Mouse (Mus musculus) left cerebral cortex, postnatal 4 days (tissue): ENCODE measurements at regions not wholly inside any gene's neighbourhood (a gene's known extent, or its start where the extent isn't known, plus 50 kb on each side); places are given as distances from the start of the nearest gene placed in this dataset.
"Not testable (repeated sequence)": the region's sequence is repeated elsewhere in the genome, so short reads cannot be mapped to it uniquely, and the experiment has no call there.

ENCODE experiments used
- DNase-seq: peaks from one replicate; pipeline ENCODE4 v3.0.0-alpha.2; 2022
- intact Hi-C: fragments of 180-260 bp; cut with DNase I; formaldehyde crosslinking; loops from one replicate; pipeline ENCODE4 v1.15.1; 2025

DNA sequence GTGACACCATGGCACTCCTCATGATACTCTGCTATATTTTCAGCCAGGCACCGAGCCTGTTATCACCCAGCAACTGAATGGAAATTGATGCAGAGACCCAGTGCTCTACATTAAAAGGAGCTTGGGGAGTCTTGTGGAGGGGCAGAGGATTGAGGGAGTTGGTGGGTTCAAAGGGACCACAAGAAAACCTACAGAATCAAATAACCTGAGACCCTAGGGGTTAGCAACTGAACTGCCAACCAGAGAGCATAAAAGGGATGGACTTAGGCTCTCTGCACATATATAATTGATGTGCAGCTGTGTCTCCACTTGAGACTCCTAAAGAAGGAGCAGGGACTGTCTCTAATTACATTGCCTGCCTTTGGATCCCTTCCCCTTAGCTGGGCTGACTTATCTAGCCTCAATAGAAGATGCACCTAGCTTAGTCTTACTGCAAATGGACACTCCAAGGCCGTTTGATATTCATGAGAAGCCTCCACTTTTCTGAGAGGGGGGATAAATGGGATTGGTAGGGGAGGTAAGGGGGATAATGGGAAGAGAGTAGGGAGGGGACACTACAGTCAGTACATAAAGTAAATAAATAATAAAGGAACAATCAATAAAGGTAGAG is 991.1 kb downstream of the Basp1 start:
- intact Hi-C loops = no loop called here
- DNase-seq = no peak

DNA sequence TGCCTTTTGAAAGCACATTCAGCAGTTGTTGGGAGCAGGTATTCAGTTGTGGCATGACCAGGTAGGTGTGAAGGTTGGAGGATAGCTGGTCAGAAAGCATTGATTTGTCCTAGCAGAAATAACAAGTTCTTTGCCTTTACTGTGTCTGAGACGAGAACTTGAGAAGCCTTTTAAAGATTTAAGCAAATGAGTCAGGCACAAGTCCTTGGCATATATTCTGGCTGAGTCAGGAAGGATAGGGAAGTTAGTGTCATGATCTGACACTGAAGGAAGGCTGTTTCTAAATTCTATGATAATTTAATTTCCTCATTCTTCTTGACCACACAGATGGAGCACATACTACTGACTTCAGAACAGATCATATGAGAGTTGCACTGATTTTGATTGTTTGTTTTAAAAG is 993.8 kb downstream of the Basp1 start:
- intact Hi-C loops = no loop called here
- no peak for DNase-seq

DNA sequence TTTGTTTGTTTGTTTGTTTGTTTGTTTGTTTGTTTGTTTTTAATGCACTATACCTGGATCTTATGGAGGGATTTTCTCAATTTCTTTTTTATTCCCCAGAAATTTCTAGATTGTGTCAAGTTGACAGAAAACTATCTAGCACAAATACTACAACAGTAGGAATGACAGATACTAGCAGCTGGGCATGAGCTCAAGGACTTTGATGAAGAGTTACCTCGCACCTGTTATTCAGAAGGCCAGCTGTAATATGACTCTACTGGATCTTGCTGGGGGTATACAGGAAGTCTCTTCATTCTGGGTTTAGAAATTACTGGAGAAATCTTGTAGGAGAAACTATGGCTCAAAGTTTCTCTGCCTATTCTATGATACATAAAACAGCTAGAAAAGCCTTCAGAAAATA is 994.4 kb downstream of the Basp1 start:
- DNase-seq = no peak
- intact Hi-C loops = no loop called here

DNA sequence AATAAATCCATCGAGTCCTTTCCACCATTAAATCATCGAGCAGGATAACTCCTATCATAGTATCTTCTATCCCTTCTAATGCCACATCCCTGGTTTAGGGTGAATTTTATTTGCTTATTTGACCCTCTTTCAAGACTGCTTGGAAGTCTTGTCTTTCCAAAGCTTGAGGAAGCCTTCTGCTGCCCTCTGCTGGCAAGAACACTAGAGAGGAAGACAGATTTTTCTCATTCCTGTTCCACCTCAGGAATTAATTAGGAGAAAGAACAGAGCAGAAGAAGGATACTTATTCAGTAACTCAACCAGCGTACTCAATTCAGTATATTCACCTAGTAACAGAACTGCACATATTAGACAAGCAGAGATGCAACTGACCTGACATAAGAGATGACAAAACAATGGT is 1005.9 kb downstream of the Basp1 start:
- intact Hi-C loops = no loop called here
- peak; percentile 82 for DNase-seq

DNA sequence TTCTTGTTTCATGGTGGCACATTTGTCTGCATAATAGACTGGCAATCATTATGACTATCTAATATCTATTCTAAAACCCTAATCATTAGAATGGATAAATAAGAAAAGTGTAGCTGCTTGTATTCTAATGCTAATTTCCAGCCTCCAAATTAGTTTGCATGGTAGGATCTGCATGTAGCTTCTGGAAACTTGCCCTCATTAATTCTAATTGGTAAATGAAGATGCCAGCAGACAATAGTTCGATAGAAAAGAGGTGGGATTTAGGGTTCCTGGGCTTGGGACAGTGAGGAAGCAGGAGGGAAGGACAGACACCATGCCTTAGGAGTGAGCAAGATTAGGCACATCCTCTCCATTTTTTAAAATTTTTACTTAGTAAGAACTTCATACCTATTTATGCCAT is 1008.3 kb downstream of the Basp1 start:
- intact Hi-C loops = no loop called here

DNA sequence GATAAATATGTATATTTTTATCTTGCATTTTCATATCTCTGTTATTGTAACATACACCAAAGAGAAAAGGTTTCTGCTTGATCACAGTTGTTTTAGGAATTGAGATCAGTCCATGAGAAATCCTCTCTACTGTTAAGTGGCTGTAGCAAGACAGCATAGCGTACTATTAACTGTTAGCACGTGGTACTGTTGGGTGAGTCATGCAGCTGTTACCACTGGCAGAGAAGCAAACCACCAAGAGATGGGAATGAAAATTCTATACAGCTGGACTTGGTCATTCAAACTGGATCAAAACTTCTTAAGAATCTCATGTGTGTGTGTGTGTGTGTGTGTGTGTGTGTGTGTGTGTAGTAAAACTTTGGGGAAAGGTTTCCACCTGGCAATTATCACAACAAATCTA is 1013.5 kb downstream of the Basp1 start:
- no peak for DNase-seq
- intact Hi-C loops = no loop called here

More for the DNA sequence above, 1008.3 kb downstream of the Basp1 start:
- no peak for DNase-seq

DNA sequence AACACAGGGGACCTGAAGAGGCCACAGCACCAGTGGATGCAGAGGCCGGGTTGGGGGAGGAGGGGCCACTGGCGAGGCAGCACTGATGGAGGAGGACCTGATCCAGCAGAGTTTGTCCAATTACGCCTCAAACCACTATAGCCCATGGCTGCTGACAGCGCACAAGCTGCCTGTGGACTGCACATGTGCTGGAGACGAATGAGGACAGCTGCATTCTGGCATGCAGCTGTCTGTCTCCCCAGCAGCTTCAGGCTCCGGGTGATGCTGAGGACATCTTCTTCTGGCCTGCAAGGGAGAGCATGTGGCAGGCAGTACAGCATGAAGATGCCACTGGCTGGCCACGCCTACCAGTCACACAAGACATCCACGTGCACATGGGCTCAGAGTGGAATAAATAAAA is 1055.2 kb downstream of the Basp1 start:
- intact Hi-C loops = no loop called here

DNA sequence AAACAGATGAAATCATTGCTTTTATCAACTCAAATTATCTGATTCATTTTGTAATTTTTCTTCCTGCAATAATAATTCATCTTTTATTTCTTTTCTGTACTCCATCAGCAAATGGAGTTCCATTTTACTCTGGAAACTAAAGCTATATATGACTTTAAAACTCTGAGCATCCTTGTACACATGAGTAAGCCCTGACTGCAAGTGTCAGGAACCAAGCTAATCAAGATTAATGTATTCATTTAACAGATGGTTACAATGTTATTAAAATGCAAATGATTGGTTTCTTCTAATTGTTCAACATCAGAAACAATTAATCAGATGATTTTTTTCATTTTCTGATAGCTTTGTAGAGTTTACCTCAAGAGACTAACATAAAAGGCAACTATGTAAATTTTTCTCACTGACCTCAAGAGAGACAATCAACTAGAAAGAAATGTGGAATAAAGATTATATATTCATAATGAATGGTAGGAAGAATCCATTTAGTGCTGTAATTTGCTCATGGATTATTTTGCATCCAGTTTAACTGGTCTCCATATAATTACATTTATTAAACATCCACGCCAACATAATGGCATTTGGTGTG is 1064.5 kb downstream of the Basp1 start:
- intact Hi-C loops = no loop called here
- DNase-seq = no peak

More for the DNA sequence above, 1055.2 kb downstream of the Basp1 start:
- DNase-seq = no peak

DNA sequence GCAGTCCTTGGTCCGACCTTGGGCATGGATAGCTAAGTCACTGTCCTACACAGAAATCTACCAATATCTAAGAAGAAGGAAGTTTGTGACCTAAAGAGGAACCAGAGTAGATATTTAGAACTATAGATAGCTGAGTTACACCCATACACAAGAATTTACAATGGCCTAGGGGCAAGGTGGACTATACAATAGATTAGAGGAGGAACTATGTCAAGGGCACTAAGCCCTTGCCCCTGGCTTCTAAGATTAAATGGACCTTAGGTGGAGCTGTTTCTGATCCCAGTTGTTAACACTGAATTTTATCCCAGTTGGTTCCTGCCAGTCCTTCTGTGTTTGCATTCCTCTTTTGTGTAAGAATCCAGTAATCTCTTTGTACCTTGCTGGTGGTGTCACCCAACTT is 1077.7 kb downstream of the Basp1 start:
- intact Hi-C loops, DNase-seq: not testable (repeated sequence)

DNA sequence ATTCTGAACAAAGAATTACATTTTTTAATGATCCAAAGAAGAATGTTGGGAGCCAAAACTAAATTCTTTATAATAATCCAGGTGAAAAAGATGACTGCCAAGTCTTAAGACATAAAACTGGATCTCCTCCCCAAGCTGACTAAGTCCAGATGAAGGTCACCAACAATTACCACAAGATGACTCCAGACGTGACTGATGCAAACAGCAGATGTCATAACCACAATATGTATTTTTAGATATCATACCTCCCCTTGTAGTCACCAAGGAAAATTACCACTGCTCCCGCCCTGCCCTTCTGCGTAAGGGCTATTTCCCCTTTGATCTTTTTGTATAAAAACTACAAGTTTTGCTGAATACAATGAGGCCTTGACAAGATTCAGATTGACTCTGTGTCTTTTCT is 1110.4 kb downstream of the Basp1 start:
- DNase-seq, intact Hi-C loops: not testable (repeated sequence)

DNA sequence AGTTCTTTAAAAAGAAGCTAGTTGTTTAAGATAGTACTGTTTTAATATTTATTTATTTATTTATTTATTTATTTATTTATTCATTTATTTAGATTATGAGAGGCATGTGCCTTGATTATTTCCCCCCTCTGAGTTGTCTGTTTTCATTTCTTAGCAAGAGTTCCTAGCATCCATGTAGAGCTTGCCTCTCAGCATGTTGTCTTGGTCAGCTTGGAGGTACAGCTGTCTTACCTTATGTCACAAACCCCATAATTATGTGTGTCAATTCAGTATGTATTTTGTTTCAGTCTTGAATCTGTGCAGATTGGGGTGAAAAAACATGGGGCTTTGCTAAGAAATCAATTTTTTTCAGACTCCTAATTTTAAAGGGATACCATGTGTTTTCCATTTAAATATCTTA is 1116.3 kb downstream of the Basp1 start:
- DNase-seq = no peak

DNA sequence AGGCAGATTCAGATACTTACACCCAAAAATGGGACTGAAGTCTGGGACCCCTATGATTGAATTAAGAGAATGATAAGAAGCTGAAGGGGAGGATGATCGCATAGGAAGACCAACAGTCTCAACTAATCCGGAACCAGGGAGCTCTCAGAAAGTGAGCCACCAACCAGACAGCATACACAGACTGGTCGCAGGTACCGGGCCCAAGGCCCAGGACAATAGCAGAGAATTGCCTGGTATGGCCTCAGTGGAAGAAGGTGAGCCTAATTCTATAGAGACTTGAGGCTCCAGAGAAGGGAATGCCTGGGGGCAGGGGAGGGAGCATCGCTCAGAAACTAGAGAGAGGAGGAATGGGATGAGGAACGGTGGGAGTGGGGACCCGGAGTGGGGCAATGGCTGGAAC is 1116.8 kb downstream of the Basp1 start:
- intact Hi-C loops = no loop called here
- no peak for DNase-seq

More for the DNA sequence above, 1116.3 kb downstream of the Basp1 start:
- intact Hi-C loops = no loop called here

DNA sequence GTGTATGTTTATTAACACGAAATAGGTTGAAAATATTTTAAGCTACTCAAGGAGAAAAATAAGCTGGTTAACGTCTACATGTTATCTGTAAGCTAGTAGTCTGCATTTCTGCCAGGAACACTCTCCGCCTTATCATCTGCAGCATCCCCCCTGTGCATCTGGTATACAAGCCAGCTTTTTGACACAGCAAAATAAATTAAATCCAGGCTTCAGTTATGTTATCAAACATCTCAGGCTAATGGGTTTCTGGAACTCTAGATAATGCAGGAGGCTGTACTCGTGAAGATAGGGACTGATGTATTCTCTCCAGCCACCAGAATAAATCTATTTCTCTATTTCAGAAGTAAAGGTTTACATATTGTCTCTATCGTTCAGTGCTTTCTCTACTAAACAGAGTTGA is 1138.5 kb downstream of the Basp1 start:
- intact Hi-C loops = no loop called here
- no peak for DNase-seq

DNA sequence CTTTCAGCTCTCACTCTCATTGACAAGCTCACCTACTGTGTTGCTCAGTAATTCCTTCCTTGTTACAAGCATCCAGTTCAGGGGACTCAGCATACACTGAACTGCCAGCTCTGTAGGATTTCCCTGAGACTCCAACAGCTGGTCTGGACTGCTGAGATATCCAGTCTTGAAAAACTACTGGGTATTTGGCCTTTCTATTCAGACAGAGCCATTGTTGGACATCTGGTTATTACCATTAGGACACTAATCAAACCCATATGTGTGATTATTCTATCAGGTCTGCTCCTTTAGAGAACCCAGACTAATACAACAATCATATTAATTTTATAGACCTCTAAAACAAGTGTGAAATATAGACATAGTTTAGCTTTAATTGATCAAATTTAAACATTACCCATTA is 1146.2 kb downstream of the Basp1 start:
- no peak for DNase-seq
- intact Hi-C loops = no loop called here
